Mouse (Mus musculus) ES-Bruce4 (cell line): ENCODE measurements around the gene Nckipsd.

Experiments used
- CTCF ChIP-seq: IDR thresholded peaks from one replicate; pipeline ENCODE4 v1.8.1; 2011; ENCODE audit warnings: low read depth, low read length
- POLR2A ChIP-seq: IDR thresholded peaks from one replicate; pipeline ENCODE4 v1.8.1; 2011; ENCODE audit warnings: low read length; ENCODE audit not compliant: insufficient read depth

DNA sequence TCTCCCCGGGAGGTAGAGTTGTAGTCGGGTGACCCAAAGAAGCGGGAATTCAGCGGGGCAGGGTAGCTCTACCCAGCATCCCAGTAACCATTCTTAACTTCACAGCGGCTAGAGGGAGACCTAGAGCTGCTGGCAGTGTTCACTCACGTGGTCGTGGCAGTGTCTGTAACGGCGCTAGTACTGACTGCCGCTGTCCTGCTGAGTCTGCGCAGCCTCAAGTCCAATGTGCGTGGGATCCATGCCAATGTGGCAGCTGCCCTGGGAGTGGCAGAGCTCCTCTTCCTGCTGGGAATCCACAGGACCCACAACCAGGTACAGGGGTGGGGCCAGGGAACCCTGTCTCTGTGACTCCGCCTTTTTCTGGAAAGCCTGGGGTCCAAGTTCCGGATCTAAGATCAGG, 34.8 kb downstream of the Nckipsd start:
- TF ChIP-seq POLR2A = no peak
- peak; percentile 39 for TF ChIP-seq CTCF
